Mouse (Mus musculus) layer of hippocampus, postnatal 10 days (tissue): ENCODE data around the gene Nphp4. TPM values are rescaled to one million over a fixed set of nuclear protein-coding genes. Genes with fewer than 3 reads are reported as not detected.

Experiments
- DNase-seq, 2 experiments: peaks; one replicate each; pipeline ENCODE4 v3.0.0; 2021; ENCODE audit warnings: low spot score in 2 of 2
- long read RNA-seq: library from polyadenylated mRNA; stranded (forward); transcript quantifications from one replicate; pipeline ENCODE4 v2.0.0, GENCODE M21; 2023
- total RNA-seq, 2 experiments: library from RNA; stranded (reverse); gene quantifications; 2 replicates each; pipeline ENCODE4 v1.2.3; 2021

The Nphp4 gene
- total RNA-seq, result 10 to 100 TPM; 21.3 to 22.4 TPM
- long read RNA-seq, partial matches to known transcripts, result 4 of 6 reads
- long read RNA-seq, other reads (novel, unspliced or antisense), result 2 of 6 reads

DNA sequence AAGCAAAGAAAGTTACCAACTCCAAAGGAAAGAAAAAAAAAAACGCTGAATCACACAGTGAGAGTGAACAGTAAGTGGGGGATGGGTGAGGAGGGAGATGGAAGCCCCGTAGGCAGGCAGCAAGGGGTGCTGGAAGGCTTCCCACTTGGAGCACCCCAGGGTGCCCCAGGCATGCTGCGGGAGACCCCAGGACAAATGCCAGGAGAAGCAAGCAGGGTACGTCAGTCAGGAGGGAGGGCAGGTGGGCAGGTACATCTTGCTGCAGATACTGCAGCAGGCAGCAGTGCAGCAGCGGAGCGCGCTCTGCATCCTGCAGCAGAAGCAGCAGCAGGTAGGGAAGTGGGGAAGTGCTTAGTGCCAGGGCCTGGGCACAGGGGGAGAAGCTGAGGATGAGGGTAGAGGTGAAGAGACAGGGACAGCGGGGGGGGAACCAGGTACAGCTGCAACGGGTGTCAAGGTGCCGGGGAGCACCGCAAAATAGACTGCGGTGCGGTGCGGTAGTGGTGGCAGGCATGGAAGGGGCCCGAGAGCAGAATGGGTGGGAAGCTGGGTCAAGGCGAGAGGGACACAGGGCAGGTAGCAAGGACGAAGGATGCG lies at the start of gene Nphp4:
Gene Nphp4 (plus strand): TSS at position 280 of the 597 bp plus-strand sequence.
- DNase-seq, result peak in 1 of 2 experiments; percentile 52

DNA sequence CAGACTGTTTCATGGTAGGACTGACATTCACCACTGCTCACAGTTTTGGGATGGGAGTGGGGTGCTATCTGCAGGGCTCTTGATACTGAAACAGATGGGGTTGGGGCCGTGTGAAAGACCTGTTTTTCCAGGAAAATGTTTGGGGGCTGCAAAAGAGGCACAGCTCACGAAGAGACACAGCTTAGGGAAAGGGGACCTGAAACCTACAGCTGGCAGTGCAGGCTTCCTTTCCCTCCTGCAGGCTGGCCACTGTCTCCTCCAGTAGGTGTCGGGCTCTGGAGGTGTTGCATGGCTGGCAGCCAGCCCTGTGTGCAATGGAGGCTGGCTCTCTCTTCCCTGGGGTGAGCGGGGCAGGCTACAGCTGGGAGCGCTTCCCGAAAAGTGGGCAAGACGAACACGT lies 48.2 kb upstream of the Nphp4 start:
- DNase-seq, result no peak

DNA sequence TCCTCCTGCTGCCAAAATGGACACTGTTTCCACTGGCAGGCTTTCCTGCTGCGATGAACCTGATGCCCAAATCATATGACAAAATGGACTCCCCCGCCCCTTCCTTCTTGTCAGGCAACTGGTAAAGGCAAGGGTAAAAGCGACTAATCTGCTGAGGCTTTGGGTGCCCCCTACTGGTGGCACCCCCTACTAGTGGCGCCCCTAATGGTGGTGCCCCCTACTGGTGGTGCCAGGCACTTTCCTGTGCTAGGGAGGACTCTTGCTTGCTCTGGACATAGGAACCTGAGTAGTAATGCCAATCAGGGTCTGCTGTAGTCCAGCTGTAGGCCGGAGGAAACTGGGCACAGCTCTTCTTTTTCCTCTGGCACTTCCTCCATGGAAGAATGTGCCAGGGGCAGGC lies 44.2 kb upstream of the Nphp4 start:
- peak; percentile 64 to 71 for DNase-seq

DNA sequence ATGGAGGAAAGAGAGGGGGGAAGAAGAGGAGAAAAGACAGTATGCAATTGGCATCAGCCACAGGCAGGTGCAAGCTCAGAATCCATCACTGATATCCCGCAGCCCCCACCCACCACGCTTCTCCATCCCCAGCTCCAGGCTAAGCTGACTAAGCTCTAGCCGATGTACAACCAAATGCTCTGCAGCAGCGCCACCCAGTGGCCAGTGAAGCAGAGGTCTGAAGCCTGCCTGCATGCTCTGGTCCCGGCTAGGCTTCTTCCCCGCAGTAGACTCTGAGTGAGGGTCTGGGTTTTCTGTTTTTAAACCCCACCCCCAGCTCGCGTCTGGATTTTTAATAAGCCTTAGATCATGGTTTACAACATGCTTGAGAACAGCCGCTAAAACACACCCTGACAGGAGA lies 41.7 kb upstream of the Nphp4 start:
- peak; percentile 97 to 98 for DNase-seq

DNA sequence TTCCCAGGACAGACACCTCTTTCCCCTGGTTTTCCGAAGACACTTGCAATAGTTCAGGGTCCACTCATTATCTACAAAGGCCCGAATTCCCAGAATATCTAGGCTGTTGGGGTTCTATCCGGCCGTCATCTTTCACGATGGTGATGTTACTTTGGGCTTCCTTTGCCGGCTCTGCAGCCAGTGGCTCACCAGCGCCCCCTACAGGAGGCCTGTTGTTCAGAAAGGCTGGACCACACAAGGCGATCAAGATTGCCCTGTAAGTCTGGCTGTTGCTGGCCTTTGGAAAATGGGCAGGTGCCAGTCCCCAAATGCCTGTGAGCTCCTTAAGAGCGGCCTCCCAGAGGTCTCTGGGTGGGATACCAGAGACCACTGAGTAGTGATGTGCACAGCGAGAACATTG lies 41.3 kb upstream of the Nphp4 start:
- DNase-seq, result peak; percentile 85 to 90

DNA sequence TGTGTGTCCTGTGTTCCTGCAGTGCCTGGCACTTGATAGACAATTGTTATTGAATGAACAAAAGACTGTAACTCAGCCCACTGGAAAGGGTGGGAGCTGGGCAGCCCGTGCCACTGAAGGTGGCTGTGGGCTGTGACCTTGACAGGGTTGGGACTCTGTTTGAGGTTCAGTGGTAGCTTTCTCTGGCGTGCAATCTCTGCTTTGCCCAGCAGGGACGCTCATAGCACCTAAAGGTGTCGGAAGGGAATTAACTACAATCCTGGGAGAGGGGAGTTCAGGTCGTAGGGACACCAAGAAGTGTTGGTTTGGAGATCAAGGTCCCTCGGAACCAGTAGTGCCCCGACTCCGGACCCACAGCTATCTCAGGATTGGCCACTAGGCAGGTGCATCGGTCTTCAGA lies 35.6 kb upstream of the Nphp4 start:
- DNase-seq, result peak in 1 of 2 experiments; percentile 55

DNA sequence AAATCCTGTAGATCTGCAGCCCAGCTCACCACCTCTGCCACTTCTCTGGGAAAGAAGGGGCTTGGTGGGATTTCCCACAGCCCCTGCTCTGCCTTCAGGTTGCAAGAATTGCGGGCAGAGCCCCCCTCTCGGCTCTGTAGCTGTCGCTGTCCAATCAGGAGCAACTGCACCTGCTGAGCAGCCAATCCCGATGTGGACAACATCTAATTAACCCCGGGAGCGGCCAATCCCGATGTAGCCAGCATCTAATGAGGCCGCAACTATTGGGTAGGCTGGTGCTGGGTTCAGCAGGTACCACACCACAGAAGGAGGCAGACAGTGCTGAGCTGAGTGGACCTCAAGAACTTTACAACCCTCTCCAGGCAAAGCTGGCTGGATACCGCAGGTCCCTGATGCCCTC lies 35.0 kb upstream of the Nphp4 start:
- DNase-seq, result no peak

DNA sequence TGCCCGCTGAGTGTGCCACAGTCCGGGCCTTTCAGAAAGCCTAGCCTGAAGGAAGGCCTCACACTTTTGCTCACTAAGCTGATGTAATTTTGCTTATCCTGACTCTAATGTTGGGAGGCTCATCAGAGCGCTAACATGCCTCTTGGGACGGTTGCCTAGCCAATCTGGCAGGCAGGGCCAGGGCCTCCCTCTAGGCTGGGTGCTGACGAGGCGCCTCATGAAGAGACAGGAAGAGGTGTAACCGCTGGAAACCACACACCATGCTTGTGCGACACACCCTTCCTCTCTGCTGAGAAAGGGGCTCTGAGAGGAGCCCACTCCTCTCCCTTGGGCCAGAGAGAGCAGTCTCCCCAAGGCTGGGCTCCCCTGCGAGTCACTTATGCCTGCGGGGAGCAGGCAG lies 30.3 kb upstream of the Nphp4 start:
- no peak for DNase-seq

DNA sequence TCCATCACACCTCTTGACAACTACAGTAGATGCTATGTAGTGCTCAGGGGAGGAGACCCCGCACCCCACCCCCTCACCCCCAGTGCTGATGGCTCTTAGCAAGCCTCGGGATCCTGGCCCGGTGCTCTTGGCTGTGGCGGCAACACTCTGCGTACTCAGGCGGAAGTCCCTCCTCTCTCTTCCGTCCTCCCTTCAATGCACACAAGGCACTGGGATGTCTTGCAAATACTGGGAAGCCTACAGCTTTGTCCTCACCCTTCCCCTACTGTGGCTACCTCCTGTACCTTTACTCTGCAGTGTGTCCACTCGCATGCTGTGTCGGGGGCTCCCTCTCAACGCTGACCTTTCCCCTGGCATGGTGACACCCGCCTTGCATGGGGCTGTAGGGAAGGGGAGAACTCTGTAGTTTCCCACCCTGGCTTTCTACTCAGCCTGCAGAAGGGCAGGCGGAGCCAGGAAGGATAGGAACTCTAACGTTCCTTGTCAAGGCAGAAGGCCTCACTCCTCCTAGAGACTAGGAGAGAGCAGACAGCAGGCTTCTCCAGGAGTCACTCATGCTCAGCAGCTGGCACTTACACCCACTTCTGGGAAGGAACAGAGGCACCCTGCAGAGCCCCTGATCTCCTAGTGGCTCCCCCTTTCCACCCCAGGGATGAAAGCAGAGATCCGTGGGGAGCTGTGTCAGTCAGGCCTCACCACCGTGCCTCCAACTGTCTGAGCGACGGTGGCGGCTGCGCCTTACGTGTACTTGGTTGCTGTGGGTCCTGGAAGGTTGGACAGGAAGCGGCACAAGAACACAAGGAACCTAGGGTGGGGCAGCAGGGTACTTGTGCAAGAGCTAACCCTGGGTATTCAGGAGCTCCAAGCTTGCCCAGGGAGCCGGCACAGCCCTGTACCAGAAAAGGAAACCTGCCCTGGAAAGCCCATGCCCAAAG lies 28.5 kb upstream of the Nphp4 start:
- DNase-seq, result peak in 1 of 2 experiments; percentile 43

DNA sequence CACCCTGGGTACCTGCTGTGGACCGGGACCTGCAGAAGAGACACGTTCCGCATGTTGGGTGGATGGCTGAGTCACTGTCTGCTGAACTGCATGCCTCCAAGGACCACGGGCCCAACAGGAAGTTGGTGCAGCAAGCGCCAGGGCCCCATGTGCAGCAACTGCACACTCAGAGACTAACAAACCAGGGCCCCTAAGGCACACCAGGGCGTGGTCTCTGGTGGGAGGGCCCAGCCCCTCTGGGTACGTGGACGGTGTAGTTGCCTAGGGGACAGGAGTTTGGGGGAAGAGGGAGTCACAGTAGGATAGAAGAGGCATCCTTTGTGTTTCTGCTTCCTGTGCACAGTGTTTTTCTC lies 27.9 kb upstream of the Nphp4 start:
- DNase-seq, result no peak

DNA sequence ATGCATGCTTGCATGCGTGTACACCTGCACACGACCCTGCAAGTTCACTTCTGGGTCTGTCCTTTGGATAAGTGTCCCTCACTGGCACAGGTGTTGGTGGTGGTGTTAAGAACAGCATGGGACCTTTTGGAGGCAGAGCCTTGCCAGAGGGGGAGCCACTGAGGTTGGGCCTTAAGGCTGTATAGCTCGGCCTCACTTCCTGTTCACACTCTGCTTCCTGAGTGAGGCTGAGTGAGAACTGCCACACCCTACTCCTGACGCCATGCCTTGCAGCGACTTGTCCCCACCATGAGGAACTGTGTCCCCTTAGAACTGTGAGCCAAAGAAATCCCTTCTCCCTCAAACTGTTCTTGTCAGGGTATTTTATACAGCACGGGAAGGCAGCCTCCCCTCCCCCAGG lies 25.1 kb upstream of the Nphp4 start:
- DNase-seq, result no peak

DNA sequence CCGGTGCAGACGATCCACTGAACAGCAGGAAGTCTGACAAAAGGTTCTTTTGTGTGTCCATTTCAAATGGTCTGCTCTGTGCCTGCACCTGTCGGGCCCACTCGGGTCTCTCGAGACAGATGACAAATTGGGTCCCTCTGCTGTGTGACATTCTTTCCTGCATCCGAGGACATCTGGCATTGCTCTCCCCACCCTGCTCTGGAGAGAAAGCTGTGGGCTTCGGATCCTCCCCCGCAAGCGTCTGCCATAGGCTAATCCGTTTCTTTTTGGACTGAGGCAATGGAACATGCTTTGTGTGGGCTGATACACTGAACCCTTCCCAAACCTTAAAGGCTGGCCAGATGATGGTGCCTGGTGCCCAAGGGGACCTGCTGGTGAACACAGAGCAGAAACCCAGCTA lies 23.4 kb upstream of the Nphp4 start:
- DNase-seq, result peak; percentile 68 to 74

DNA sequence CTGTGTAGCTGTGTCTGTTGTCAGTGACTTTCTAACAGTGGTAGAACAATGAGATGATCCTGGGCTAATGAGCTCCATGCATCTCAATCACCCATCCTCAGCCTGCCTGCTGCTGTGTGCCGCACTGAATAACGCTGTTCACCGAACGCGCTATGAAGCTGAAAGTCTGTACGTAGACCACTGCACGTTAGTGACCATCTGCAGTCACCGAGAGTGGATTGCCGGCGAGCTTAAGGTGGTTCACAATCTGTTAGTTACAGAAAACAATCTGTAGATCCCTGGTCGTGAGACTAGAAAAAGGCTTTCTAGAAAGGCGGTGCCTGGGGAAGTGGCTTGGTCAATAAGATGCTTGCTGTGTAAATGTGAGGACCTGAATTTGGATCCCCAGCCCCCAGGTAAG lies 22.4 kb upstream of the Nphp4 start:
- no peak for DNase-seq

DNA sequence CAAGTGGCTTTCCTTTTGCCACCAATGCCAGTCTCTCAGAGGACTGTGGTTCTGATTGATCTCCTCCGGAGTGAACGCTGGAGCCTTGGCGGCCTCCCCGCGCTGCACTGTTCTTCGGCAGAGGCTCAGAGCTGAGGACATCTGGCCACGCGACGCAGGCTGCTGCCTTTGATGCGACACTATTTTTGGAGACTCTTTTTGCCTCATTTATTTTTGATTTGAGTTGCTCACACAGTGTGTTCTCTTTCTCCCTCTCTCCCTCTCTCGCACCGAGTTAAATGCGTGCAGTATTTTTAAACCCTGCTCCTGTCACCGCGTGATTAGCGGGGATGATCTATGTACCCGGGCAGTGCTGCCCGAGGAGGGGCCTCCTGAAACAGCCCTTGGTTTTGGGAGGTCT lies 19.9 kb upstream of the Nphp4 start:
- DNase-seq, result no peak

DNA sequence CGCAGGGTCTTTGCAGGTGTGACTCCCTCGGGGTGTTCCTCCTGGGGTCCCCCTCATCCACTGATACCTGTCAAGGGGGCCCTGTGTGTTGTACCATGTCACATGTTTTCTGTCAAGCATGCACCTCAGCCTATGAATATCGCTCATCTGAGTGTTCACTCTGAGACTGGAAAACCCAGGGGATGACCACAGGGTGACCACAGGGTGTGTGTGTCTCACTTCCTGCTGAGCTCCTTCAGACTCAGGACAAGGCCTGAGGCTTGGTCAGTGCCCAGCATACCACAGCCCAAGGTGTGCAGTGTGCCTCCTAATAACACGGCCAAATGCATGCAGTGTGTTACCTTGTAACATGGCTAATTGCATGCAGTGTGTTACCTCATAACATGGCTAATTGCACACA lies 18.8 kb upstream of the Nphp4 start:
- no peak for DNase-seq

DNA sequence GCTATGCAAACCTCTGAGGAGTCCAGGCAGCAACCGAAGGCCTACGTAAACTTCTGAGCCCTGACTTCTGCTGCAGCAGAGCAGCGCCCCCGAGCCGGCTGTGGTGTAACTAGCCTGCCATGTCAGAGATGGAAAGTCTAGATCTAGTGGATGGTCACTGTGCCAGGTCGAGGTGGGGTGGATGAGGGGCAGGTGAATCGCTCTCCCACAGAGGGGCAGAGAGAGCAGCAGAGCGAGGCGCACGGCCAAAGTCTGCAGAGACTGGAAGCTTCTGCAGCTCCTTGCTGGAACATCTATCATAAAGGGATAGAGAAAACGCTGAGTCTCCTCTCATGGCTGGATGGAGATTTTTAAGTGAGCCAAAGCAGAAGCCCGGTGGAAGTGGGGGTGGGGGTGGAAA lies 14.0 kb upstream of the Nphp4 start:
- DNase-seq, result no peak

DNA sequence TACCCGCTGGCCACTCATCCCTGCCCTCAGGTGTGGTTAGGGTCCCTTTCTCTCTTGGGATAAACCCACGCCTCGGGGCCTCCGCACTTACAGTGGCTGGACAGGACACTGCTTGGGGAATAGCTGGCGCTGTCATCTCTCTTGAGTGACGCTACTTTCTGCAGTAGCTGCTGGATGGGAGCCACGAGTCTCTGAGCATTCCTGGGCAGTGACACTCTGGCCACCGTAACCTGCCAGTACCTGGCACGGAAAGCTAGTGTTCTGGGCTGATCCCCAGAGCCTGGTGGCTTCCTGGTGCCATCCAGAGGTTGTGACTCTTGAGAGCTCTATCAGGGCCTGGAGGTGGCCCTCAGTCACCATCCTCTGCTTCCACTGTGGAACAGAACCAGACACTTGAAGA lies 13.4 kb upstream of the Nphp4 start:
- no peak for DNase-seq

DNA sequence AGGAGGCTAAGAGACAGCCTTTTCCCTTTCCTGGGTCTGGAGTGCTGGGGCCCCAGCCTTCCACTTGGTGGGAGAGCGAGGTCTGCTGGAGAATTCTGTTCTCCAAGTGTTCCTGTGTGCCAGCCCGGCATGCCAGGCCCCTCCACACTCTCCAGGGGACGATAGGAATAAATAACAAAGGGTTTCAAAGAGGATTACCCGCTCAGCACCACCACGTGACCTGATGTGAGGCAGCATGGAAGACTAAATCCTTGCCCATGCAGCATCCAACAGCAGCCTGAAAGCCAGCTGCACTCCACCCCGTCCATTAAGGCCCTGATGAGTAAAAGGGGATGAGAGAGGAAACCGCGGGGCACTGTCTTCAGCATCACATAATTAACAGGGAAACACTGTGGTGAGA lies 11.4 kb upstream of the Nphp4 start:
- DNase-seq, result no peak

DNA sequence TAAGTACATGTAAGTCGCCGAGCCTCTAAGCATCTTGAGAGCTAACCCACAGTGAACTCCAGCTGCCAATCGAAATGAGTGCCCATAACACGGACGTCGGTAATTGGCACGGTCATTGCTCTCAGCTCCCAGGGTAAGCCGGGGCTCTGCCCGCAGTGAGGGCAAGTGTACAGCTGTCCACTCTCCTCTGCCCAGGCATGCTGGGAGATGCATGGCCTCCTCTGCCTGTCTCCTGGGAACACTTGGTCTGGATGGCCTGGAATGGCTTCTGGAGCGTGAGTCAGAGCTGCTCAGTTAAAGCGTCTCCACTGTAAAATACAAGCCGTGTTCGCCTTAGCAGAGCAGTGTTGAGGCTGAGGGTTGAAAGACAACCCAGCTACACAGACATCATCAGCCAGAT lies 9.9 kb upstream of the Nphp4 start:
- no peak for DNase-seq

DNA sequence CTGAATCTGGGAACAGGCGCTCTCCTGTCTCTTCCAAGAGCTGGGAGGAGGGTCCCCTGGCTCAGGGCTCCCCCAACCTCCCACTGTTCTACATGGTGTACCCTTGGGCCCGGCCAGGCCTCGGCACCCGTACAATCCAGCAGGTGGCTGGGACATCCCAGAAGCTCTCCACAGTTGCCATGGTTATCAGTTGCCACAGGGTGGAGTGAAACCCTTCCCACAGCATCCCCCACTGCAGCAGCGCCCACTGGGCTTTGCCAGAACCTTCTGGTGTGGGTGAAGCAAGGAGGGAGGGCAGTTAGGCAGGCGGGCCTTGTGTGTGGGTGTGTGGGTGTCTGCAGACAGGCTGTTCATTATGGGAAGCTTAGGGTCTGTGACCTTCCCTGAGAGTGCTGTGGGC lies 8.6 kb upstream of the Nphp4 start:
- peak; percentile 75 to 80 for DNase-seq

DNA sequence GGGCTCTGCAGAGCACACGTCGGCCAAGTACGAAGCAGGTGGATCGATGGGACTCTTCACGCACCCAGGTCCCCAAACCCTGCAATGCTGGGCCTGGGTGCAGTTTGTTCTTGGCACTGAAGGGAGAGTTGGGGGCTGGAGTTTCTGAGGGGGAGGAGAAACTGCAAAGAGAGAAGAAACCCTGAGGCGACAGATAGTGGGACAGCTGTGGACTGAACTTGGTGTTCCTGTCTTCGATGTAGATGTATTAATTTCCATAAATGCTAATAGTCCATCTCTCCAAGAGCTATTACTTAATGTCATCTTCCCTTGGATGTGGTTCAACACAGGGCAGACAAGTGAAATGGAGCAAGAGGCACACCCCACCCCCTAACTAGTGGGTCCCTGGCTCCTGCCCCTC lies 565 bp upstream of the Nphp4 start:
- no peak for DNase-seq

DNA sequence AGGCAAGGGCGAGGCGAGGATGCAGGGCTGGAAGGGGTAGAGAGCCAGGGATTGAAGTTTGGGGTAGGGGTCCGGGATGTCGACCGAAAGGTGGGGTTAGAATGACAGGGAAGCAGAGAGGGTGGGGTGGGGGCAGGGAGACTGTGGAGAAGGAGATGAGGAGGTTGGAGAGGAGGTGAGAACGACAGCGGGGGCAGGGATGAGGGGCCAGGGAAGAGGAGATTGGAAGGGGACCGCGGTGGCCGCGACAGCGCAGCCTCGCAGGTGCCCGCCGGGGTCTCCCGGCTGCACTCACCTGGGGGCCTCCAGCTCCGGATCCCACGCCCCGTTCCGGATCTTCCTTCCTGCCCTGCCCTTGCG lies 580 bp downstream of the Nphp4 start:
- no peak for DNase-seq
